ENCODE assay signal across 9 mouse cellular contexts in genomic region chr8:95037106-95037925, GRCm38 (mm10). TPM values are rescaled to one million over a fixed set of nuclear protein-coding genes. Genes with fewer than 3 reads are reported as not detected.
DNase-seq lines count a peak whose midpoint lies in the region; ATAC-seq lines count a peak whose summit lies in the region.
"Had no signal": no experiment of that assay in that cellular context is flagged by ENCODE, and none has a peak within 500 bp of the region (broad histone marks: within the 10 kb centered on the region; RNA-seq: fewer than 3 reads in every experiment).

No protein-coding gene starts in this region.

- no peaks in the 10 kb centered on the region for H3K27me3 ChIP-seq in hindbrain, embryonic 13.5 days
- H3K27me3 ChIP-seq in hindbrain, embryonic 10.5 days (ENCODE audit: insufficient read depth, poor library complexity, severe bottlenecking), result no peaks in the 10 kb centered on the region
- no peaks in the 10 kb centered on the region for H3K27me3 ChIP-seq in megakaryocyte, embryonic 14.5 days (replicated peaks)
- no peaks in the 10 kb centered on the region for H3K27me3 ChIP-seq in neural tube, embryonic 15.5 days (replicated peaks)

- no peak for DNase-seq in hindbrain, embryonic 10.5 days (ENCODE audit: low spot score)
- peak; percentile 63 for DNase-seq in adrenal gland, postnatal 14 days
- DNase-seq in gastrocnemius, postnatal 25 days, result peak; percentile 47
- DNase-seq in left cerebral cortex, postnatal 10 days (ENCODE audit: extremely low spot score in 1 of 2, low spot score in 2 of 2), result peak; percentile 60 to 74
- no peak for DNase-seq in spleen, postnatal 14 days (ENCODE audit: low spot score in 2 of 2)

- H3K27ac ChIP-seq in hindbrain, embryonic 13.5 days, result no peak overlapping the region
- no peak overlapping the region for H3K27ac ChIP-seq in hindbrain, embryonic 10.5 days
- H3K27ac ChIP-seq in neural tube, embryonic 15.5 days (replicated peaks), result no peak overlapping the region

- 70% methylated on average over 7 of the region's 7 CpGs for WGBS in hindbrain, embryonic 13.5 days
- WGBS in hindbrain, embryonic 10.5 days, result 66% methylated on average over 7 of the region's 7 CpGs
- 71% methylated on average over 7 of the region's 7 CpGs for WGBS in neural tube, embryonic 15.5 days

- peak; percentile 17; the same call in 1 of the 2 replicates for ATAC-seq in hindbrain, embryonic 13.5 days (ENCODE audit: low FRiP score)
- ATAC-seq in neural tube, embryonic 15.5 days (ENCODE audit: low FRiP score), result no peak; the same call in 1 of the 2 replicates

- H3K9me3 ChIP-seq in hindbrain, embryonic 13.5 days, result no peaks in the 10 kb centered on the region
- H3K9me3 ChIP-seq in hindbrain, embryonic 10.5 days, result no peaks in the 10 kb centered on the region
- H3K9me3 ChIP-seq in megakaryocyte, embryonic 14.5 days, result no peaks in the 10 kb centered on the region
- H3K9me3 ChIP-seq in neural tube, embryonic 15.5 days (replicated peaks), result no peaks in the 10 kb centered on the region

- H3K4me1 ChIP-seq in hindbrain, embryonic 13.5 days (replicated peaks), result no peaks in the 10 kb centered on the region
- no peaks in the 10 kb centered on the region for H3K4me1 ChIP-seq in hindbrain, embryonic 10.5 days (replicated peaks)
- H3K4me1 ChIP-seq in megakaryocyte, embryonic 14.5 days, result peaks cover 96% of the 10 kb centered on the region
- no peaks in the 10 kb centered on the region for H3K4me1 ChIP-seq in neural tube, embryonic 15.5 days

- intact Hi-C loops in left cerebral cortex, postnatal 10 days (cut with DNase I), result no loop called here

- H3K4me2 ChIP-seq in hindbrain, embryonic 13.5 days, result no peak overlapping the region
- H3K4me2 ChIP-seq in neural tube, embryonic 15.5 days, result no peak overlapping the region

- H3K36me3 ChIP-seq in hindbrain, embryonic 13.5 days, result no peaks in the 10 kb centered on the region
- H3K36me3 ChIP-seq in hindbrain, embryonic 10.5 days, result no peaks in the 10 kb centered on the region
- peaks cover 95% of the 10 kb centered on the region for H3K36me3 ChIP-seq in megakaryocyte, embryonic 14.5 days (replicated peaks; ENCODE audit: low read length)
- H3K36me3 ChIP-seq in neural tube, embryonic 15.5 days, result no peaks in the 10 kb centered on the region

- H3K9ac ChIP-seq in hindbrain, embryonic 13.5 days, result no peak overlapping the region
- H3K9ac ChIP-seq in neural tube, embryonic 15.5 days (replicated peaks), result no peak overlapping the region

- no peak overlapping the region for H3K4me3 ChIP-seq in hindbrain, embryonic 13.5 days
- no peak overlapping the region for H3K4me3 ChIP-seq in hindbrain, embryonic 10.5 days
- H3K4me3 ChIP-seq in megakaryocyte, embryonic 14.5 days (replicated peaks), result peak overlapping the region; percentile 85
- H3K4me3 ChIP-seq in neural tube, embryonic 15.5 days (replicated peaks), result no peak overlapping the region

RNA-seq across cellular contexts. Expression of gene Drc7, which starts 17.6 kb away (rescaled TPM):
- polyA plus RNA-seq in hindbrain, embryonic 13.5 days (2015; fragmentation: Nextera tagmentation; extraction: Ambion mirVana), result 1.7 and 2.3 TPM in 2 replicates
- 0.68 and 0.88 TPM in 2 replicates for polyA plus RNA-seq in hindbrain, embryonic 10.5 days (2016; fragmentation: Nextera tagmentation; extraction: Ambion mirVana)
- not detected in 2 replicates for total RNA-seq in adrenal gland, postnatal 14 days (2021)
- not detected for total RNA-seq in gastrocnemius, postnatal 25 days (2021)
- total RNA-seq in left cerebral cortex, postnatal 10 days (2021), result 1 to 10 TPM in 1 of 2 experiments, under 1 TPM in 1; 0.86 to 1.6 TPM
- polyA plus RNA-seq in megakaryocyte, embryonic 14.5 days (2012; ENCODE audit: insufficient read depth, low replicate concordance), result 0.51 TPM in 1 of 2 replicates, not detected in the other
- 1.2 and 1.8 TPM in 2 replicates for polyA plus RNA-seq in neural tube, embryonic 15.5 days (2015; fragmentation: Nextera tagmentation; extraction: Ambion mirVana)
- polyA plus RNA-seq: intestine, embryonic 14.5 days had no signal

RNA-seq across cellular contexts. Expression of gene Adgrg3, which starts 19.8 kb away (rescaled TPM):
- polyA plus RNA-seq in hindbrain, embryonic 13.5 days (2015; fragmentation: Nextera tagmentation; extraction: Ambion mirVana), result 1.3 and 1.6 TPM in 2 replicates
- 3.2 and 3.5 TPM in 2 replicates for polyA plus RNA-seq in hindbrain, embryonic 10.5 days (2016; fragmentation: Nextera tagmentation; extraction: Ambion mirVana)
- total RNA-seq in adrenal gland, postnatal 14 days (2021), result 4.0 and 4.2 TPM in 2 replicates
- under 1 TPM; 0.41 to 0.86 TPM for total RNA-seq in gastrocnemius, postnatal 25 days (2021)
- under 1 TPM; 0.22 to 0.32 TPM for total RNA-seq in left cerebral cortex, postnatal 10 days (2021)
- 111 and 126 TPM in 2 replicates for polyA plus RNA-seq in megakaryocyte, embryonic 14.5 days (2012; ENCODE audit: insufficient read depth, low replicate concordance)
- polyA plus RNA-seq in neural tube, embryonic 15.5 days (2015; fragmentation: Nextera tagmentation; extraction: Ambion mirVana), result 0.95 and 4.7 TPM in 2 replicates

RNA-seq across cellular contexts. Expression of gene Katnb1, which starts 43.7 kb away (rescaled TPM):
- polyA plus RNA-seq in hindbrain, embryonic 13.5 days (2015; fragmentation: Nextera tagmentation; extraction: Ambion mirVana), result 38.4 and 38.8 TPM in 2 replicates
- 37.7 and 41.6 TPM in 2 replicates for polyA plus RNA-seq in hindbrain, embryonic 10.5 days (2016; fragmentation: Nextera tagmentation; extraction: Ambion mirVana)
- total RNA-seq in adrenal gland, postnatal 14 days (2021), result 8.3 and 12.0 TPM in 2 replicates
- 1 to 10 TPM; 5.6 to 7.3 TPM for total RNA-seq in gastrocnemius, postnatal 25 days (2021)
- 10 to 100 TPM; 40.9 to 45.3 TPM for total RNA-seq in left cerebral cortex, postnatal 10 days (2021)
- polyA plus RNA-seq in megakaryocyte, embryonic 14.5 days (2012; ENCODE audit: insufficient read depth, low replicate concordance), result 17.2 and 46.5 TPM in 2 replicates
- polyA plus RNA-seq in neural tube, embryonic 15.5 days (2015; fragmentation: Nextera tagmentation; extraction: Ambion mirVana), result 41.5 and 43.3 TPM in 2 replicates

Comparison
In these comparisons a context has a peak if more than half of its experiments do, and no peak if none do; other contexts are left out.
1. DNase-seq: peak in adrenal gland, postnatal 14 days (single experiment), gastrocnemius, postnatal 25 days (single experiment) and left cerebral cortex, postnatal 10 days (2 of 2); none in hindbrain, embryonic 10.5 days (single experiment) and spleen, postnatal 14 days (0 of 2).
2. RNA of gene Adgrg3, which starts 19.8 kb away (polyA plus RNA-seq): 111 to 126 TPM in megakaryocyte, embryonic 14.5 days; 3.2 to 3.5 TPM in hindbrain, embryonic 10.5 days, 1.3 to 1.6 TPM in hindbrain, embryonic 13.5 days and 0.95 to 4.7 TPM in neural tube, embryonic 15.5 days; every median in the first group is over 10 times any median in the second.